Mouse (Mus musculus) kidney, embryonic 15.5 days (tissue): ENCODE data around the gene Rapgef4. TPM values are rescaled to one million over a fixed set of nuclear protein-coding genes. Genes with fewer than 3 reads are reported as not detected.

Source experiments
- ATAC-seq: fragments of 200-750 bp; cut with Nextera tagmentation; replicated peaks from 2 replicates; pipeline ENCODE4 v1.8.0; 2017; ENCODE audit warnings: moderate TSS enrichment; ENCODE audit not compliant: low FRiP score
- H3K27ac ChIP-seq: fragments of 300-500 bp; sonication (generic); 2 replicates; pipeline ENCODE4 v1.5.1; 2015; ENCODE audit warnings: mild to moderate bottlenecking, inconsistent platforms
- H3K27me3 ChIP-seq: fragments of 300-500 bp; sonication (generic); 2 replicates; pipeline ENCODE4 v1.6.1; 2015; ENCODE audit warnings: inconsistent platforms
- H3K36me3 ChIP-seq: fragments of 300-500 bp; sonication (generic); 2 replicates; pipeline ENCODE4 v1.6.1; 2015; ENCODE audit warnings: inconsistent platforms
- H3K4me1 ChIP-seq: fragments of 300-500 bp; sonication (generic); 2 replicates; pipeline ENCODE4 v1.6.1; 2015; ENCODE audit warnings: inconsistent platforms
- H3K4me2 ChIP-seq: fragments of 300-500 bp; sonication (generic); 2 replicates; pipeline ENCODE4 v1.6.1; 2015; ENCODE audit warnings: moderate library complexity, mild to moderate bottlenecking, inconsistent platforms
- H3K4me3 ChIP-seq: fragments of 300-500 bp; sonication (generic); replicated peaks from 2 replicates; pipeline ENCODE4 v1.5.1; 2015; ENCODE audit warnings: mild to moderate bottlenecking, inconsistent platforms
- H3K9ac ChIP-seq: fragments of 300-500 bp; sonication (generic); 2 replicates; pipeline ENCODE4 v1.6.1; 2015; ENCODE audit warnings: mild to moderate bottlenecking, inconsistent platforms
- H3K9me3 ChIP-seq: fragments of 300-500 bp; sonication (generic); replicated peaks from 2 replicates; pipeline ENCODE4 v1.6.1; 2016; ENCODE audit warnings: inconsistent platforms
- WGBS: fragments of 180-500 bp; shearing (Covaris S2); methylation state at CpG from one replicate; pipeline ENCODE4 v1.1.7; 2015; ENCODE audit warnings: mixed read lengths; 5-methylcytosine and 5-hydroxymethylcytosine counted together
- polyA plus RNA-seq: library from polyadenylated mRNA; unstranded; fragments of >200 nt; fragmentation: Nextera tagmentation; extraction: Ambion mirVana; gene quantifications from 2 replicates; pipeline ENCODE4 v1.2.1, GENCODE M21; 2015

Rapgef4 gene
- polyA plus RNA-seq, 1 experiment from 2014 or later, result 9.4 TPM

DNA sequence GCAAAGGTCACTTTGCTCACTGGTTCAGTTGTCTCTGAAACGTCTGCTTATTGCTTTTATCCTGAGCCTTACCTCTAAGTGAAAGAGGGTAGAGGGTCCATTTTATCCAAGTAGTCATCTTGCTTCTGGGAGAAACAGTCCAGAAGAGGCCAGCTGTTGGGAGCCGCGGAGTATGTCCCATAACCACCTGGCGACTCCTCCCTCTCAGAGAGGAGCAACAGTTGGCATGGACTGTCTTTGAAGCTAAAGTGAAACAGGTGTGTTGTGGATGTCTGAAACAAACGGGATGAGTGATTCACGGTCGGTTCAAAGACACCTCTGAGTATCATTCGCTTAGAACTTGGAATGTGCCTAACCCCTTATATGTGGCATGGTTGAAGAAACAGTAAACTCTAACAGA, 258.4 kb downstream of the Rapgef4 start:
- Histone ChIP-seq H3K27ac (no peak overlapping the region), H3K27me3 (no peaks in the 10 kb centered on the region), H3K36me3 (no peaks in the 10 kb centered on the region), H3K4me1 (peaks cover 32% of the 10 kb centered on the region), H3K4me2 (no peak overlapping the region), H3K4me3 (no peak overlapping the region), H3K9ac (no peak overlapping the region), H3K9me3 (no peaks in the 10 kb centered on the region)
- ATAC-seq, result no peak
- WGBS, result 67% methylated on average over 8 of the region's 8 CpGs

DNA sequence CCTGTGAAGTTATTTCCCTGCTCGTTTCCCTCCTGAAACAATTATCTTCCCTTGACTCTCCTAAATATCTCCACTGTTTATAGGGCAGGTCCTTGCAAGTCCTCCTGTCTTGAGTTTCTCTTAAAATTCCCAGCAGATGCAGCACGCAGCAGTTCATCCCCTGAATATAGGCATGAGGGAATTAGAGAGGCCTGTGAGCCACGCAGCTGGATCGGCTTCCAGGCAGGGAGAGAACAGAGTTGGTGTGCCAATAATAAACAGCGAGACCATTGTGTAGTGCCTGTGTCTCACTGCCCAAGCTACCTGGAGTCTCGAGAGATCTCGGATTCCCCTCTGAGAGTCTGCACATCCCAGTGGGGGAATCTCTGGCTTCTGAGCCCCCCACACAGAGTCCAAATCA, 259.0 kb downstream of the Rapgef4 start:
- H3K4me3 ChIP-seq, result no peak overlapping the region
- no peaks in the 10 kb centered on the region for H3K9me3 ChIP-seq
- 50% methylated on average over 7 of the region's 7 CpGs for WGBS
- no peaks in the 10 kb centered on the region for H3K27me3 ChIP-seq
- ATAC-seq, result no peak
- H3K9ac ChIP-seq, result no peak overlapping the region
- H3K4me2 ChIP-seq, result no peak overlapping the region
- H3K27ac ChIP-seq, result no peak overlapping the region
- H3K36me3 ChIP-seq, result no peaks in the 10 kb centered on the region
- peaks cover 32% of the 10 kb centered on the region for H3K4me1 ChIP-seq

DNA sequence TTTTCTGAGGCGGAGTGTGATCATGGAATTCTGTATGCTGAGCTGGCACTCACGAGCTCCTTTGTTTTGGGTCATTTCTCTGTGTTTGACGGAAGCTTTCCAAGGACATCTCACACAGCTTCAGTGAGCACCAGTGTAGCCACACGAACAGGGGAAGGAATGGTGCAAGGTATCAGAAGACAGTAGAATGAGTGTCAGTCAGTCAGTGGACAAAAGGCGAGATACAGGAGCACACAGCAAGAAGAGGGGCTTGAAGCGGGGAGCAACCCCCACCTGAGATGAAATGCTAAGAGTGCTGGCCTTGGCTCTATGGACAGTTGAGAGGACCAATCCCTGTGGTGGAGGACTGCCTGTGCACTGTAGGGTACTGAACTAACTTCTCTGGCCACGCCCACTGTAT, 259.7 kb downstream of the Rapgef4 start:
- Histone ChIP-seq H3K36me3 (no peaks in the 10 kb centered on the region), H3K4me2 (no peak overlapping the region), H3K9me3 (no peaks in the 10 kb centered on the region), H3K4me3 (no peak overlapping the region), H3K4me1 (peaks cover 28% of the 10 kb centered on the region), H3K9ac (no peak overlapping the region), H3K27ac (no peak overlapping the region), H3K27me3 (no peaks in the 10 kb centered on the region)
- 77% methylated on average over 7 of the region's 7 CpGs for WGBS
- no peak for ATAC-seq

DNA sequence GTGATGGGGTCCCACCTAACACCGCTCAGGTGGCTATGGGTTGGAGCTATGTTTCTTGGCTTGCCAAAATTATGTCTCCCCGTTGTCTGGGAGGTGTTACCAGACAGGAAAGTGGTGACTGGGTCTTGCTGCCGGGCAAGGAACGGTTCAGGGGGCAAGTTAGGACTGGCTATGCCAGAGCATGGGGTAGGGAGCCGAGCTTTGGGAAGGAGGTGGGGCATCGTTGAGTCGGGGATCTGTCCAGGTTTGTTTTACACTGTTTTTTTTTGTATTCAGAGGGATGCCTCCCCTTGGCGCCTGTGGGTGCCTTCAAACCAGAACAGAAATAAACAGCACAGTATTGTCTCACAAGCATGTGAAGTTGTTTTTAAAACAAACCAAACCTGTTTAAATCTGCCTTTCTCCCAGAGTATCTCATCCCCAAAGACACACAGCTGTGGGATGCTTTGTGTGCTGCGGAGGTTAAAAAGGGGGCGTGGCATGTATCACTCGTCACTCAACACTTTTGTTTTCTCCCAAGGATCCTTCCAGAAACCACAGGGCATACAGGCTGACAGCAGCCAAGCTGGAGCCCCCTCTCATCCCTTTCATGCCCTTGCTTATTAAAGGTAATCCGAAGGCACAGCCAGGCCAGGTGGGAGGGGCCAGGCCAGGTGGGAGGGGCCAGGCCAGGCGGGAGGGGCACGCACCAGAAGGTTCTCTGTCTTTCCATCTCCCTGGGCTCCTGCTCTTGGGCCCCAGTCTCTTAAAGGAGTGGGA, 260.9 kb downstream of the Rapgef4 start:
- 0 out of 2 replicates have a peak, but pooled peaks have one; percentile 25 for ATAC-seq
- no peaks in the 10 kb centered on the region for H3K36me3 ChIP-seq
- peak overlapping the region; percentile 24; the same call in 1 of the 2 replicates for H3K4me3 ChIP-seq
- peaks cover 28% of the 10 kb centered on the region for H3K4me1 ChIP-seq
- H3K27me3 ChIP-seq, result no peaks in the 10 kb centered on the region
- peak overlapping the region; percentile 39 for H3K4me2 ChIP-seq
- no peak overlapping the region for H3K27ac ChIP-seq
- no peak overlapping the region for H3K9ac ChIP-seq
- 51% methylated on average over 14 of the region's 14 CpGs for WGBS
- no peaks in the 10 kb centered on the region for H3K9me3 ChIP-seq

DNA sequence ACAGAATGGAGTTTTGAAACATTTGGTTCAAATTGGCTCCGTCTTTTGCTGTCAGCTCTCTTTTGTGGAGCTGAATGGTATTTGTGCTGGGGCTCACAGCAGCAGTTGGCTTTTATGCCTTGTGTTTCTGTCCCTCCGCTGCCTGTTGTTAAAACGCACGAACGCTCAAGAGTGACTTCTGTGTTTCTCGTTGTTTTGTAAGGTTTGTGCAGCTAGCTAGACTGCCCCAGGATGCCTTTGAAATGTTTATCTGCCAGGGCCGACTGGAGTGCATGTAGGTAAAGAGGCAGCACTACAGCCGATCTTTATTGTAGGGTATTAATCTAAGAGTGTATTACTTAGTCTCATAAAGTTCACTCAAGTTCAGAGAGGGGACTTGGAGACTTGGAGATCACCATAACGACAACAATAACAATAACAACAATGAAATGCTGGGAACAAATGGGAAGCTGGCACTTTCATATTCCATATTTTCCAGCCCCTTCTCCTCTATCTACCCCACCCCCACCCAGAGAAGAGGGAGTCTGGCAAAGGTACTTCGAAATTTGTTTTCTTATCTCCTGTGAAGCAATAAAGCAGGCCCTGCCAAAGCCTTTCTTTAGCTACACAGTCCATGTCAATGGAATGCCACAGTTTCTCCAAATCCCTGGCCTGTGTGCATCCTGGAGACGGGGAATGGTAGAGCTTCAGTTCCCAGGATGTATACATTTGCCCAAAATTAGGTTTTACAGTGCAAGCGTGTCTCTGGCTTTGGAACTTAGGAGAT, 262.1 kb downstream of the Rapgef4 start:
- no peaks in the 10 kb centered on the region for H3K27me3 ChIP-seq
- H3K9ac ChIP-seq, result no peak overlapping the region
- ATAC-seq, result no peak
- H3K4me1 ChIP-seq, result peaks cover 28% of the 10 kb centered on the region
- no peaks in the 10 kb centered on the region for H3K36me3 ChIP-seq
- WGBS, result 58% methylated on average over 12 of the region's 12 CpGs
- no peak overlapping the region for H3K4me2 ChIP-seq
- H3K27ac ChIP-seq, result no peak overlapping the region
- H3K9me3 ChIP-seq, result no peaks in the 10 kb centered on the region
- H3K4me3 ChIP-seq, result no peak overlapping the region

DNA sequence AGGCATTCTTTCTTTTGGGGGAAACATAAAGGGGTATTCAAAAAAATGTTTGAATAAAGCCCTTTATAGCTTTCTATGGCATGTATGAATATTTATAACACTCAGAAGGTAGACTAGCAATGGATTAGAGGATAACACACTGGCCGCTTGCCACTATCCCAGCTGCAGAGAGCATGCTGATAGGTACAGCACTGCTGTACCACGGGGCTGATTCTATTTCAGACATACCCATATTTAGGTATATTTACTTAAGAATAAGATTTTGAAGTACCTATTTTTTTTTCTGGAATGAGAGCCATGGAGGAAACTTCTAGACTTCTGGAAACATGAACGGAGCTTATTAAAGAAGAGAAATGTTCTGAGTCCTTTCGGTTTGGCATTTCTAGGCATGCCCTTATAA, 264.6 kb downstream of the Rapgef4 start:
- Histone ChIP-seq H3K4me2 (no peak overlapping the region), H3K4me3 (no peak overlapping the region), H3K4me1 (peaks cover 11% of the 10 kb centered on the region; the same call in 1 of the 2 replicates), H3K36me3 (no peaks in the 10 kb centered on the region), H3K9ac (no peak overlapping the region), H3K9me3 (no peaks in the 10 kb centered on the region), H3K27ac (no peak overlapping the region), H3K27me3 (no peaks in the 10 kb centered on the region)
- 91% methylated on average over 4 of the region's 4 CpGs for WGBS
- ATAC-seq, result no peak

DNA sequence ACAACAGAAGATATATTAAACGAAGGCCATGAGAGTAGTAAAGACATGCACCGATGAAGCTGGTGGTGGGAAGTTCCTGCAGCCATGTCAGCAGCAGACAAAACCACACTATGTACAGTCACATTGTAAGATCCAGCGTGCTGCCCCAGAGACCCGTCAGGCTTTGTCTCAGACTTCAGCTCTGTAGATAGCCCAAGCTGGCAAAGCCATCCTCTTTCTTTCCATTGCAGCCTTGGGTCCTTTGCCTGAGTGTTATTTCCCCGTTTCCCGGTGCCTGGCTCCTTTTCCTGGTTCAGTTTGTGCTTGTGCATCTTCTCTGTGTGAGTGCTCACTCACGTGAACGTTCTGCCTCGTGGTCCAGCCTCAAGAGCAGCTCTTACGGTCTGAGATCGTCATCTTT, 265.3 kb downstream of the Rapgef4 start:
- H3K4me2 ChIP-seq, result no peak overlapping the region
- H3K27ac ChIP-seq, result no peak overlapping the region
- ATAC-seq, result no peak
- peaks cover 9% of the 10 kb centered on the region; the same call in 1 of the 2 replicates for H3K4me1 ChIP-seq
- H3K9ac ChIP-seq, result no peak overlapping the region
- 89% methylated on average over 11 of the region's 11 CpGs for WGBS
- H3K27me3 ChIP-seq, result no peaks in the 10 kb centered on the region
- no peak overlapping the region for H3K4me3 ChIP-seq
- no peaks in the 10 kb centered on the region for H3K9me3 ChIP-seq
- no peaks in the 10 kb centered on the region for H3K36me3 ChIP-seq

DNA sequence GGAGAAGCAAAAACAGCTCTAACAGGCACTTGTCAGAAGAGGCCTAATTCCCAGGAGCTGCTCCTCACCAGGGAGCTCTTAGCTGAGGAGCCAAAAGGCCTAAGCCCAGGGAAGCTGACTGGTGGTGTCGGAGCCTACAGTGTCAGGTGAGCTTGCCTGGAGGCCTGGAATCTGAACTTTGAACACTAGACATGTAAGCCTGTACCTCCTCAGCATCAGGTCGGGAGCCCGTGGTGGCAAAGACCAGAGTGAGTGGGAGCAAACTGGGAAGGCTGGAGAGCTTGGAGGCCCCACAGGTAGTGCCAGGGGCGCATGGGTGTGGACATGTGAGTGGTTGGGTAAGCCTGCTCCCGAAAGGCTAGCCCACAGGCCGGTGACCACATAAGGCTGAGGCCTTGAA, 266.8 kb downstream of the Rapgef4 start:
- no peaks in the 10 kb centered on the region for H3K36me3 ChIP-seq
- WGBS, result 81% methylated on average over 6 of the region's 6 CpGs
- H3K27me3 ChIP-seq, result no peaks in the 10 kb centered on the region
- H3K4me3 ChIP-seq, result no peak overlapping the region
- H3K4me1 ChIP-seq, result no peaks in the 10 kb centered on the region
- ATAC-seq, result no peak
- no peaks in the 10 kb centered on the region for H3K9me3 ChIP-seq
- no peak overlapping the region for H3K27ac ChIP-seq
- H3K4me2 ChIP-seq, result no peak overlapping the region
- H3K9ac ChIP-seq, result no peak overlapping the region

DNA sequence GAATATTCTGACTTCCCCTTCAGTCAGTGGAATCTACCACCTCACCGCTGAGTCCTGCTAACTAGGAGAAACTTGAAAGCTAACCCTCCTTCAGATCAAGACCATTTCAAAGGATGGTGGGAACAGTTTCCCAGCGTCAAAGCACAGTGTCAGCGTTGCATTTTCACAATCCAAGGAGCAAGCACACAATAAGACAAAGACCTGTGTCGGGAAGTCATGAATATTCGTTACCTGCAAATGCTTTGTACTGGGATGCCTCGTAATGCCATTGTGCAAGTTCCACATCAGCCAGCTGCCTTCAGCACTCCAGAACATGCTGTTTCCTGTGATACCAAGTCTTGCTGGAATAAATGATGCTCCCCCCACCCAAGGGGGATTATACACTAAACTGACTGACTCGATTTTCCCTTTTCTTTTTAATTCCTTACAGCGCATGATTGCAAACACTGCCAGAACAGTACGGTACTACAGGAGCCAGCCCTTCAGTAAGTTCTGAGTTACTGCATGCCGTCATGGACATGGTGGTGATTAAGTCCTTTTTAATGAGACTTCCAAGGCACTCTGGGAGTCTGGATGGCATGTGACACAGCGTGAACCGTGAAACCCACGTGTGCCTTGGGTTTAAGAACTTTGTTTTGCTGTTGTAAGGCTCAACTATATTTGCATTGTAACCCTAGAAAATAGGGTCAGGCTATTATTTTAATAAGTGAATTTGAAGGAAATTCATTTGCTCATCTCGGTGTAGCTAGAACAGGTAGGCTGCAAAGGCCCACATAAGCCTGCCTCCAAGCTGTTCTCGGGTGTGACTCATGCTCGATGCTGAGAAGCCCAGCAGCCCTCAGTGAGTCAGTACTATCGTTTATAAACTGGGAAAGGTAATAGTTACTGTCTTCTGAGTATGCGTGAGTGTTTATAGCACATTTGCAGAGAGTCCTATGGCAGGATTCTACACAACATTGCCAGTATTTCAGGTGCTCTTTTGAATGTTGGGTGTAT, 271.8 kb downstream of the Rapgef4 start:
- Histone ChIP-seq H3K4me2 (no peak overlapping the region), H3K9ac (no peak overlapping the region), H3K4me3 (no peak overlapping the region), H3K36me3 (no peaks in the 10 kb centered on the region), H3K4me1 (peaks cover 15% of the 10 kb centered on the region), H3K27ac (no peak overlapping the region), H3K27me3 (no peaks in the 10 kb centered on the region; the same call in 1 of the 2 replicates), H3K9me3 (no peaks in the 10 kb centered on the region)
- WGBS, result 68% methylated on average over 18 of the region's 18 CpGs
- no peak for ATAC-seq

DNA sequence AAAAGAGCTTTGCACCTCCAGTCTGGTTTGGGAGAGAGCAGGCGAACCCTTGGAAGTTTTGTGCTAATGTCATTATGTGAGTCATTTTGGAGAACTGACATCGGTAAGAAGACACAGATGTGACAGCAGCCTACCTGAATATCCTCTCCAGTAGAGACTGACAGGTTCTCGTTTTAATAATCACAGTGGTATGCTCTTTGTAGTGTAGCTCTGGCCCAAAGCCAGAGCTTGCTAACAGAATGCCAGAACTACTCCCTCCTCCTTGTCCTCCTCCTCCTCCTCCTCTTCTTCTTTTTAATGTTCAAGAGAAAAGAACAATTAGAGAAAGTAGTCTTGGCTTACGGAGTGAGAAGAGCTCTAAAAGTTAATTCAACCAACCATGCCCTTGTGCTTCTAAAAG, 272.8 kb downstream of the Rapgef4 start:
- no peak for ATAC-seq
- no peaks in the 10 kb centered on the region for H3K36me3 ChIP-seq
- H3K4me1 ChIP-seq, result peaks cover 15% of the 10 kb centered on the region
- no peaks in the 10 kb centered on the region; the same call in 1 of the 2 replicates for H3K27me3 ChIP-seq
- no peak overlapping the region for H3K4me3 ChIP-seq
- no peak overlapping the region for H3K9ac ChIP-seq
- H3K9me3 ChIP-seq, result no peaks in the 10 kb centered on the region
- no peak overlapping the region for H3K4me2 ChIP-seq
- 65% methylated on average over 4 of the region's 4 CpGs for WGBS
- H3K27ac ChIP-seq, result peak overlapping the region; percentile 41; the same call in 1 of the 2 replicates

DNA sequence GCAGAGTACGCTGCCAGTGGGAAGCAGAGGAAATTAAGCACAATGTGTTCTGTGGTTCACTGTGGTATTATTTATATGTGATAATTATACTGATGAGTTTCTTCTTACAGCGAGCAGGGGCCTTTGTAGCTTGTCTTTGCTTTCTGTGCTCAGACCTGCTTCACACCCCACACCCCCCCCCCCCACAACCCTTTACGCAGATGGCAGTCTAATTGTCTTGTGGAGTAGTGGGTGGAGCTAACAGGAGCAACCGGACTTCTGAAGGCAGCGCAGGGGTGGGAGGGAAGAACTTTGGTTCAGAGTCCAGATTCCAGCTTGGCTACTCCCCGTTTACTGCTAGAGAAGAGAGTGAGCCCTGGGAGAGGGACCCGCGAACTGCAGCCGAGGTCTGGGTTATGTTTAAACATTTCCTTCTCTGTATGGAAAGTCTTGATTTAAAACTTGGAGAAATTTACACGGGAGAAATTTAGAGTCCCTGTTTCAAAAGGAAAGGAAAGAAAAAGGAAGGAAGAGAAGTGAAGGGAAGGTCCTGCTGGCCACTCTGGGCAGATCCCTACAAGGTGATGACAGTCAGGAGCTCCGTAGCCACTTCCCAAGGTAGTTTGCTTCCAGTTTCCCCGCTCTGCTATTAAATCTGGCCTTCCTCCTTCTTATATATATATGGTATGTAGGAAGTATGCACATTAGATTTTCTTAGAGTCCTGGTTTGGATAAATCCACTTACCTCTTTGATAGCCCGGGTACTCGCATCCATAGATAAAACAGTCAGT, 274.0 kb downstream of the Rapgef4 start:
- H3K9me3 ChIP-seq, result no peaks in the 10 kb centered on the region
- H3K27me3 ChIP-seq, result no peaks in the 10 kb centered on the region; the same call in 1 of the 2 replicates
- H3K9ac ChIP-seq, result no peak overlapping the region
- peak overlapping the region; percentile 53 for H3K4me2 ChIP-seq
- no peaks in the 10 kb centered on the region for H3K36me3 ChIP-seq
- H3K4me3 ChIP-seq, result peak overlapping the region; percentile 22
- WGBS, result 28% methylated on average over 14 of the region's 14 CpGs
- H3K27ac ChIP-seq, result peak overlapping the region; percentile 54; the same call in 1 of the 2 replicates
- peaks cover 15% of the 10 kb centered on the region for H3K4me1 ChIP-seq
- ATAC-seq, result peak; percentile 71; the same call in 1 of the 2 replicates
